Mouse (Mus musculus): ENCODE measurements at regions not wholly inside any gene's neighbourhood (a gene's known extent, or its start where the extent isn't known, plus 50 kb on each side); places are given as distances from the start of the nearest gene placed in this dataset.

DNA sequence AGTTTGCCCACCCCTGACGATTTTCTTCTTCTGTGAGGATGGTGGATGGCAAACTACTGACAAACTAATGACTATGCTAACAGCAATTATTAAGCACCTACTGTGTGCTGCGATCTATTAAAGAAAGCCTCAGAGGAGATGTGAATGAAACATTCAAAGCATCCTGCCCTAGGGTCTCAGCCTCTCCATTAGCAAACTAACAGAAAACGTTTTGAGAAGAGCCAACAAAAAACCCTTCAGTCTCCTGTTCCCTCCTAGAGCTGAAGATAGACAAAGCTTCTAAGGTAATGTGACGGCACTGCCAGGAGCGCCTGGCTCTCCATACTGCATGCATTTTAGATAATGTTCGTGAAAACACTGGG, 270.4 kb upstream of the Irx3 start:
- ATAC-seq (replicated peaks; ENCODE audit: low read depth, poor library complexity, severe bottlenecking): no peak

DNA sequence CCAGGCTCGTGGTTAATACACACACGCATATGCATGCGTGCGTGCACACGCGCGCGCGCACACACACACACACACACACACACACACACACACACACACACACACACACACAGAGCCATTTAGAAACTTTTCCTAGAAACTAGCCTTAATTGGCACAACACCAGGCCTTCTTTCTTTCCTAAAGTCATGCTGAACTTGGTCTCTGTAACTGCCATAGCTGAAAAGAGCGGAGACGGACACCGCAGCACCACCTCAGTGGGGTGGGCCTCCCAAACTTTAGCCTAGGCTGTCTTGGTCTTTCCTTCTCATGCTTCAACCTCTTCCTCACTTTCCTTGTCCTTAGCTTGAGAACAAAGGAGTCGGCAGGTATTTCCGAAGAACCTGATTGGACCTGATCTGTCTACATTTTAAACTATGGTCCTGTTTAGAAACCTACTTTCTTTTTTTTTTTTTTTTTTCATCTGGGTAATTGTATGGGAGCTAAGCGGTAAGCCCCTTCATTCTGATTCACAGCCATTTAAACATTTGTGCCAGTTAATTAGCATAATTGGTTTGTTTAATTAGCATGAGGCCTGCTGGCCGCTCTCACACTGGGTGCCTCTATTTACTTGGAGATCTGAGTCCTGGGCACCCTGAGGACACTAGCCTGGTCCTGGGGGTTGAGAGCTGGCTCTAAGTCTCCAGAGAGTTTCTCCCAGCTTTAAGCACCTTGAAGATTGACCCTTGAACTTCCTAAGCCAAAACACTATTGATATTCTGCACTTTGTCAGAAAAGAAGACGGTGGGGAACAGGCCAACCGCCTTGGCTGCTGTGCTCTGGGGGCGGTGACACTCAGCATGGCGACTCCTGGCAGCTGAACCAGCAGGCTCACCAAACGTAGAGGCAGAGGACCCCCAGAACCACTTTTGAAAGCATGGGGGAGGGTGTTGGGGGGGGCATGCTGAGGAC, 269.7 kb upstream of the Irx3 start:
- ATAC-seq (replicated peaks; ENCODE audit: low read depth, poor library complexity, severe bottlenecking): no peak

DNA sequence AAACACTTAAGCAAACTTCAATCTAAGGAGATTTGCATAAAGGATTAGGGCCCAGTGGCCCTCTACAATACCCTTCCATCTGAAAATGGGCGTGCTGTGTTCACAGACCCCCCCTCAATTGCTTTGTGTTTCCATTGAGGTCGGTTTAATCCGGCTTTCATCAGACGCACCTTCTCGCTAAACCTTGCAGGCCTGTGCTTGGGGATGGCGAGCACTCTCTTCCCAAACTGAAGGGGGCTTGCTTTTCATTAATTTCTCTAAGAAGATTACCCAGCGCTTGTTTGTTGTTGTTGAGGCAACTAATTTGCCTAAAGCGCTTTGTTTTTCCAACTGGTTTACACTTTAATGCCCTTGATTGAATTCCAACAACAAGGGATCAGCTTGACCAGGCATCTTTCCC, 268.8 kb upstream of the Irx3 start:
- ATAC-seq (replicated peaks; ENCODE audit: low read depth, poor library complexity, severe bottlenecking): no peak

DNA sequence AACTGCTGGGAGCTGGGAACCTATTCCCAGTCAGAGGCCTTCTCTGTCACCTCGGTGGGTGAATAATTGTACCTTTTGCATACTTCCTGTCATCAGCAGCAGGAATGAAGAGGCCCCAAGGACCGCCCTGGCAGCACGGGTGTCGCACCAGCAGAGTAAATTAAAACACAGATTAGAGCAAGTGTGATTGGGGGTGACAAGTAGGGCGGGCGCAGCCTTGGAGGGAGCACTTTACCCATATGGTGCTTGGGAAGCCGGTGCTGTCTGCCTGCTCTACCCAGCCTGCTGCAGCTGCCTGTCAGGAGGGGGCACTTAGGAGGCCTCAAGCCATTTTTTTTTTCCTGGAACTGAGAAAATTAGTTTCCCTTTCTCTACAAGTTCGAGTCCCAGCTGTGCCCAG, 264.6 kb upstream of the Irx3 start:
- ATAC-seq (replicated peaks; ENCODE audit: low read depth, poor library complexity, severe bottlenecking): no peak

DNA sequence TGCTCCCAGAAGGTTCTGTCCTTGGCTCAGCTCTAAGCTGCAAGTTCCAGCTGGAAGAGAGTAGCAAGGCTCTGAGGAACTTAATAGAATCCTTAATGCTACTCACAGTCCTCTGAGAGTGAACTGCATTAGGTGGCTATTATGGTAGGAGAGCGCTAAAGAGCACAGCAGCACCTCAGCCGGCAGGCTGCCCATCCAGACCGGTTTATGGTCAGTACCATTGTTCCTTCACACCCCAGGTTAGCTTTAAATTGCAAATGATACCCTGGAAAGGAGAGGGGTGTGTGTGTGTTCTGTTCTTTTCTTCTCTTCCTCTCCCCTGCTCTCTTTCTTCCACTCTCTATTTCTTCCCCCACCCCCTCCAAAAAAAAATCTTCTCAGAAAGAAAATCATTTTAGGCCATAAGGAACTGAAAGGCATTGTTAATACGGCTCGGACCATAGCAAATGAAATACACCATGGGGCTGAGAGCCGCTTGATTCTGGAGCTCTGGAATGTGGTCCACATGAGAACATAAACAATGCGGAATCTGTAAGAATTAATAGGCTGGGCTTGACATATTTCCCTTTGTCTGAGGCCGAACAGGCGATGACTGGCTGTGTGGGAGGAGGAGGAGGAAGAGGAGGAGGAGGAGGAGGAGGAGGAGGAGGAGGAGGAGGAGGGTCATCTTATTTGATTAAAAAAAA, 263.8 kb upstream of the Irx3 start:
- ATAC-seq (replicated peaks; ENCODE audit: low read depth, poor library complexity, severe bottlenecking): no peak

DNA sequence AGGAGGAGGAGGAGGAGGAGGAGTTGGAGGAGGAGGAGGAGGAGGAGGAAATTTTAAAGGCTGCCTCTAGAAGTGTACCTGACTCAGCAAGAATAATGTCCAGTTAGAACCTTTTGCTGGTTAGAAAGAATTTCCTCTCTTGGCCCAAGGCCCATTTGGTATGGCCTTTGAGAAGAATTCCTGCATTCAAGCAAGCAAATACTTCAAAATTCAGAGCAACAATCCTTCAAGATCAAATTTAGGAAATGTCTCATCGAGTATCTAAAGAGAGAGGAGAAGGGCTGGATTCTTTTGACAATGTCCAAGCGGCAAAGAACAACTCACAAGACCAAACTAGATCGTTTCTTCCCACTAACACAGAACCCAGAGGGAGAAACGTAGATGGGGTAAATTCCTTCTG, 263.1 kb upstream of the Irx3 start:
- ATAC-seq (replicated peaks; ENCODE audit: low read depth, poor library complexity, severe bottlenecking): no peak

DNA sequence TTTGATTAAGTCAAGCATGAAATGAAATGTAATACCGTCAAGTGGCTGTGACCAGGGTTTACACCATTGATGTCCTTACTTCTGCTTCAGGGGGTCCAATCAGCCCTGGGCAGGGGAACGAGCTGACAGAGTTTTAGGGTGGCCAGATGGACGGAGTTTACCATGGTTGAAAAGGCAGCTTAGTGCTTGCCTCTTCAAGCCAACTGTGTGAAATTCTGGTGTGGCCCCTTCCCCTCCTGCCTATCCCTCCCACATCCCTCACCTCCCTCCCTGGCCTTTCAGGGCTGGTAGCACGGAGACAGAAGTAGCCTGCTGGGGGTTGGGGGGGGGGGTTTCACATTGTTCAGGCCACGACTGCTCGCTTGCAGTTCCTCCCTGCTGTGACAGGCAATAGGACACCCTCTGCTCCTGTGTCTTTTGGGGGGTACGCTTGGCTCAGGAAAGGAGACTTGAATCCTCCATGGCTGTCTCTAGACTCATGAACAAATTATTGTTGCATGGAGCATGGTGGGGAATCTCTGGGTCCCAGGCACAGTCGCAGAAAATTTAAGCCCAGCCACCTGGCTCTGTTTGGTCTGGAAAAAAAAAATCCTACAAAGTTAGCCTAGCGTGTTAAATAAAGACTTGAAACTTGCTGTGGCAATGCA, 262.4 kb upstream of the Irx3 start:
- ATAC-seq (replicated peaks; ENCODE audit: low read depth, poor library complexity, severe bottlenecking): no peak

DNA sequence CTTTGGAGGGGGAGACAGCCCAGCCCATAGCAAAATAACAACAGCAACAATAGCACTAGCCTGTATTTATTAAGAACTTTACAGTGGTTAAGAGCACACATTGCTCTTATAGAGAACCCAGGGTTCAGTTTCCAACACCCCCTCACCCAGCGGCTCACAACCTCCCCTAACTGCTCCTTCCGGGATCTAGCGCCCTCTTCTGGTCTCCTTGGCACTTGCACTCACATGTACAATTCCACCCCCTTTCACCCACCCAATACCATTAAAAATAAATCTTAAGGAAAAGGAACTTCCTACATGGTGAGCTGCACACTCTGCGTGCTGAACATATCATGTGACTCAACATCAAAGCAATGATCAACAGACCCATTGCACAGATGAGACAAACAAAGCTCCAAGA, 261.5 kb upstream of the Irx3 start:
- no peak for ATAC-seq (replicated peaks; ENCODE audit: low read depth, poor library complexity, severe bottlenecking)

DNA sequence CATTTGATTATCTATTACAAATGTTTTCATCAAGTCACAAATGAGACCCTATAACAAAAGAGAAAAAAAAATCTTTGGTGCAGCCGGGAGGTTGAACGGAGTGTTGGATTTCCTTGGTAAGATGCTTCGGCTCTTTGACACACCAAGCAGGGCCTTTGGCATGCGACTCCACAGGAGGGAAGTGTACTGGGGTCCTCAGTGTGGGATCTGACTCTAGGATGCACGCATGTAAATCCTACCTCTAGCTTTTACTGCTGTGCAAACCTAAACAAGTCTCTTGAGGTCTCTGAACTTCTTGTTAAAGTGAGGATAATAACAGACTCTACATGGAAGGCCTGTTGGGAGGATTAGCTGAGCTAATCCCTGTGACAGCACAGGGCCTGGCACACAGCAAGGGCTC, 257.6 kb upstream of the Irx3 start:
- ATAC-seq (replicated peaks; ENCODE audit: low read depth, poor library complexity, severe bottlenecking): no peak

DNA sequence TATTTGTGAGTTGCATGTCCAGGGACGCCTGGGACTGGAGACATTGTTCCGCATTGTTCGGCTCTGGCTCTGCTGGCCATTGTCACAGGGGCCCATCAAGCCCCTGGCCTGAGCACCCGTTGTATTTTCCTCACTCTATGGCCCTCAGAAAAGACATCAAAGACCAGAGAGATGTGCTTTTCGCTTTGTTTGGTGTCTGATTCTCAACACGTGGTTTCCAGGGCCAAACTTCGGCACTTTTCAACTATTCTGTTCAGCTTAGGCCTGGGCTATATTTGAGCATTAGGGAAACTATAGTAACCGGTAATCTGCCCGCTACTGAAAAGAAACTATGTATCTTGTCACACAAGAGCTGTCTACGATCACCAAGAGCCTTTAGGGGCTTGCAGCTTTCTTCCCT, 257.1 kb upstream of the Irx3 start:
- no peak for ATAC-seq (replicated peaks; ENCODE audit: low read depth, poor library complexity, severe bottlenecking)

DNA sequence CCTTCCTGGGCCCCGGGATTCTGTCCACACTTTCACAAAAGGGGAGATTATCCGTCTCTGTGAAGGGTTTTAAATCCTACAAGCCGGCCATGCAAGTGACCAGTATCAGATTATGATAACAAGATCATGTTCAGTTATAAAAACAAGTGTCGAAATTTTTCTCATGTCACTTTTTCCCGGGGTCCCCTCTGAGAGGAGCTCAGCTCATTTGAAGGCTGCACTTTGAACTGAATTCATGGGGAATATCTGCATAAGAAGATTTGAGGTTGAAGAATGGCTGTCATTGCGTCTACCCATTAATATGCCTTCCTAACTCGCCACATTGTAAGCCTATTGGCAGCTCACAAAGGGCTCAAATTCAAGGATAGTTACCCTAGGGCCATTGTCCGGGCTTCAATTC, 256.0 kb upstream of the Irx3 start:
- ATAC-seq (replicated peaks; ENCODE audit: low read depth, poor library complexity, severe bottlenecking): no peak

DNA sequence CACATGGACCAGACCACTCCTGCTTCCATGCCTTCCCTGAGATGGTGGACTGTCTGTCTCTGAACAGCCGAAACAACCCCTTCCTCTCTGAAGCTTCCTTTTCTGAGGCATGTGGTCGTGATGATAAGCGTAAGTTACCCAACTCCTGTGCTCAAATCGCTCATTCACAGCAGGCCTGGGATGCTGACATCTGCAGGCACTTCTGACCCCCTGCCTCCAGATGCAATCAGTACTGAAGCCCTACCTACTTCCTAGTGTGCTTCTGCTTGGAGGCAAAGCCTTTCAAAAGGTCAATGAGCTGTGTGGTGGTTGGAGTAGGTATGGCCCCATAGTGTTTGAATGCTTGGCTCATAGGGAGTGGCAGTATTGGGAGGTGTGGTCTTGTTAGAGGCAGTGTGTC, 253.7 kb upstream of the Irx3 start:
- peak; percentile 96 for ATAC-seq (replicated peaks; ENCODE audit: low read depth, poor library complexity, severe bottlenecking)

DNA sequence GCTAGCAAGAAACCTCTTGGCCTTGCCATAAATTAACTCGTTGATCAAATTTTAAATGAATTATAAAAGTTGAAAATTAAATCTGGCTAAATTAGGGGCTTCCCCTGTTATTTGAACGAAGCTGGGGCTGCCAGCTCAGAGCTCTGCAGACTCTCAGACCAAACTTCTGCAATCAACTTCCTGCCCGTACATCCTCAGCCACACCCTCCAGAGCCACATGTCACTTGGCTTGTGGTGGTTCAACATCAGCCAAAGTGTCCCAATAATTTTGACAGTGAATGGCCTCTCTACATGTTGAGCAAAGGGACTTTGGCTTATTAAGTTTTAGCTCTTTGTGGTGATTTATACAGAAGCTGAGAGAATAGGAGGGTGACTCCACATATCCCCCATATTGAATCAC, 242.8 kb upstream of the Irx3 start:
- peak; percentile 99 for ATAC-seq (replicated peaks; ENCODE audit: low read depth, poor library complexity, severe bottlenecking)

DNA sequence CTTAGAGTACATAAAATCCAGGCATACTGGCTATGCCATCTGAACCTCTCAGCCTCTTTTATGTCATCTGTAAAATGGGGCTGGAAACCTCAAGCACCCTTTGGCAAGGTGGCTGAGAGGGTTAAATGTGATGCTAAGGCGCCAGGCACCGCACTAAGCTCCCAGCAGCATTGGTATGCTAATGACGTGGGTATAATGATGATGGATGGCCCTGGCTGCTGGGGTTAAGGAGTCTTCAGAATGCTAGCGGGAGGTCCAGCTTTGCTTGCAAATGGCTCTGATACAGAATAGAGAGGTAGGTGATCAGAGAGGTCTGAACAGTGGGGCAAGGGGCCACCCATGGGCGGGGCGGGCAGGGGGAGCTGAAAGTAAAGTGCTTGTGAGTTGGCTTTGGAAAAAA, 241.1 kb upstream of the Irx3 start:
- ATAC-seq (replicated peaks; ENCODE audit: low read depth, poor library complexity, severe bottlenecking): no peak

DNA sequence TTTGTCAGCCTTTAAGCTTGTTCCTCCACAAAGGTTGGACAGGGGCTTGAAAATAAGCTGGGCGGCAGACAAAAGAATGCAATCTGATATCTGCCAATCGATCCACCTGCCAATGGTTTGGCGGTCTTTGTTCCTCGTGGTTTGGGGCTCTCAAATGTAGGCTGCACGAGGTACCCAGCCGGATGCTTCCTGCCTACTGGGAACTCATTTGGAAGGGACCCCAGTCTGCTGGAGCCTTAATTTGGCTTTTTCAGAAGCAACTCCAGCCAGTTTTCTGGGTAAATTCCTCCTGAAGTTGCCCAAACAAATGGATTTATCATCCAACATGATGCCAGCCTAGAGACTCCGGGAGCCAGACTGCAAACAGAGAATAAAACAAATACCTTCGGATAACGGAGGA, 228.1 kb upstream of the Irx3 start:
- no peak for ATAC-seq (replicated peaks; ENCODE audit: low read depth, poor library complexity, severe bottlenecking)

DNA sequence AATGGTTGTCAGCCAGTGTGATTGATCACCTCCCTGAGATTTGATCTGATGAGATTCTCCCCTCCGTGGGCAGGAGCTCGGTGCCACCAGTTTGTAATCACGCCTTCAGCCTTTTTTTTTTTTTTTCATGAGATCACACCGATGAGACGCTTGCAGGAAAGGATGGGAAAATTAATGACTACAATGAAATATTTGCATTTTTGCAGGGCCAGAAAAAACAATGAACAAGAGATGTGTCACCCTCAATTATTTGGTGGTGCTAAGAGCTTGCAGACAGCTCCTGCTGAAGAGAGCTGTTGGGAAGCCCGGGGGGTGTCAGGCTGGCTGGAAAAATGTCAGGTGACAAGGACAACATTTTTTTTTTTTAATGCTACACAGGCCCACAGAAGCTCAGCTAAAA, 227.6 kb upstream of the Irx3 start:
- ATAC-seq (replicated peaks; ENCODE audit: low read depth, poor library complexity, severe bottlenecking): no peak

DNA sequence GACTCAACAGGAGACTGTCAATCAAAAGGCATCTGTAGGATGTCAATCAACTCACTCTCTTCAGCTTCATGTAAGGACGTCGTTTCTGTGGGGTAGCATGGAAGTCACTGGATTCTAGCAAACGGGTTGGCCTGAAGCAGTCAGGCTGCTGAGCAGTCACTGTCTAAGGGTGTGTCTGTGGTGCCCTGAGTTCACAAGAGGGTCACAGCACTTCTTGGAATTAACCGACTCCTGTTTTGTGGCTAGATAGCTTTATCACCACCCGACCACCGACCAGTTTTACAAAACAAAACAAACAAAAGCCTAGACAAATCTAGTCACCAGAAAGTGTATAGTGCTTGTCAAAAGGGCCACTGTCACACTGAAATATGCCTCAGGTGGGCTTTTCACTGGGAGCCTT, 226.4 kb upstream of the Irx3 start:
- peak; percentile 60 for ATAC-seq (replicated peaks; ENCODE audit: low read depth, poor library complexity, severe bottlenecking)

DNA sequence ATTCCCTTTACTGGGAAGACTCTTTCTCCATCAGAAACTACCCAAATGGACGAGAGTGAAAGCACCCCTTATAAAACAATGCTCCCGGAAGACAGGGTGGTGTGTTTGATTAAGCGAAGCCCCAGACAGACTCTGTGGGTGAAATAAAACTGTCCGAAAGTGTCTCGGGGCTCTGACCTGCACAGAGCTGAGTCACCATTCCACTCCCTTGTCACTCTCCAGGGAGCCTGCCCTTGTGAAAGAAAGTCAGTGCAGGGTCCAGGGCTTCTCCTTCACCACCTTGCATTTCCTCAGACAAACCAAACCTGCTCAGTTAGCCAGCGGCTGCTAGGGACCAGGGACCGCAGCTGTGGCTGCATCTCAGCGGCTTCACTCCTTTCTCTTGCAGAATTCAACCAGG, 222.3 kb upstream of the Irx3 start:
- ATAC-seq (replicated peaks; ENCODE audit: low read depth, poor library complexity, severe bottlenecking): no peak

DNA sequence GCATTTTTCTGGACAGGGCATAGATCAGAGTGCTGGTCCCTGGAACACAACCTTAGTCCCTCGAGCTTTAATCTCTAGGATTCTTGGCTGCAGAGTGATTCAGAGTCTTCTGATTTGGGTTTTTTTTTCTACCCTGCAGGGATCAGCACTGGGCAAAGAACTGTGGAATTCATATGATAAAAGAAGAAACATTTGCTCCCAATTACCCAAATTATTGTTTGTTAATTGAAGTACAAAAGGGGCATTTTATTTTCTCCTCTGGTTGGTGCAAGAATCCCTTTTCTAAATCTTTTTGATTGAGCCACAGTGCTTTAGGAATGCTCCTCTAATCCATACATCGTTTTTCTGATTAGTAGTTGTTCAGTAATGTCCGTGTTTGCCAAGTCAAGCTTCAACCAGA, 219.7 kb upstream of the Irx3 start:
- no peak for ATAC-seq (replicated peaks; ENCODE audit: low read depth, poor library complexity, severe bottlenecking)

DNA sequence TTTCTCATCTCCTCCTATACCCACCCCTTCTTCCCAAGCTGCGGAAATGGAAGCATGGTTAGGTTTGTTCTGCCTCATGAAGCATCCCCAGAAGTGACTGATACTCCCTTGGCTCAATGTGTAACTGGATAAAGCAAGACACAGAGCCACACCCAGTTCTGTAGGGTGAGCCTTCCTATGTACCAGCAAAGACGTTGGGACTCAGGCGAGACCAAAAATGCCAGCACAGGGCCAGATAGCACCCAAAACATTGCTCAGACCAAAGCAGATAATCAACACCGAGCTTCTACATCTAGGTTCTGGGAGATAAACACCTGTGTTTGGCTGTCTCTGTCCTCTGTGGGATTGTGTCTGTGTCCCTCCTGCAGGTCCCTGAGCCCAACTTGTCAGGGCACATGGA, 212.8 kb upstream of the Irx3 start:
- ATAC-seq (replicated peaks; ENCODE audit: low read depth, poor library complexity, severe bottlenecking): peak; percentile 65; the same call in 1 of the 2 replicates

DNA sequence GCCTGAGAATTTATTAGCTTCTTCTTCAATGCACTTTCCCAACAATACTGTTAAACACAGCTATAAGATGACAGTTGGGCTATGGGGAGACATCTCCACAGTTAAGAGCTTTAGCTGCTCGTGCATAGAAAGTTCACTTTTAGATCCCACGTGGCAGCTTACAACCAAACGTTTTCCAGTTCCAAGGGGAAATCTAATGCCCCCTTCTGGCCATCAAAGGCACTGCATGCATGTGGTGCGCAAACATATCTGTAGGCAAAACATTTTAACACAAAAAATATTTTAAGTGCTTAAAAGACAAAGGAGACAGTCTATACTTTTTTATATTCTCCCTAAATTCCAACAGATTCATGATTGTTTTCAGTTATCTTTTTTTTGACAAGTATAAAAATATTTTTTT, 211.3 kb upstream of the Irx3 start:
- no peak for ATAC-seq (replicated peaks; ENCODE audit: low read depth, poor library complexity, severe bottlenecking)

All from common myeloid progenitor, adult 5-6 weeks (primary cell).